ENCODE assay signal across 13 mouse cellular contexts in the genomic region with DNA sequence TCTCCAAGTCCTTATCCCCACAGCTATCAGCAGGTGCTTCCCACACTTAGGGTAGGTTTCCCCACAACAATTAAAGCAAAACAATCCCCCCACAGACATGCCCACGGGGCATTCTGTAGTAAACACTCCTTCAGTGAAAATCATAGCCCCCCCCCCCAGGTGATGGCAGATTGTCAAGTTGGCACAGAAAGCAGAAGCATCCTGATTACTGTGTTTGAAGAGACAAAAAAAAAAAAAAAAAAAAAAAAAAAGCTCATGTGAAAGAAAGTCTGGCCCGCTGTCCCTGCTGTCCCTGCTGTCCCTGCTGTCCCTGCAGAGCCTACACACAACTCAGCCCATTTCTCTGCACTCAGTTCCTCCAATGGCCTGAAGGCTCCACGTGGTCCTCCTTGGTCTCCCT. TPM values are rescaled to one million over a fixed set of nuclear protein-coding genes. Genes with fewer than 3 reads are reported as not detected.
"Had no signal": no experiment of that assay in that cellular context is flagged by ENCODE, and none has a peak within 500 bp of the region (broad histone marks: within the 10 kb centered on the region; RNA-seq: fewer than 3 reads in every experiment).

No protein-coding gene starts in this region.

- DNase-seq: lung, adult 18-20 months; lung, embryonic 14.5 days; lung, postnatal 10 days; lung, postnatal 4 days; midbrain, embryonic 14.5 days; retina, postnatal 1 day; right cerebral cortex, adult 18-20 months; spleen, adult 18-20 months; thymus, adult 18-20 months; thymus, postnatal 25 days; thymus, postnatal 4 days had no signal

RNA-seq across cellular contexts. Expression of a gene that starts 1.7 kb away (rescaled TPM):
- total RNA-seq: megakaryocyte, adult 5-6 weeks; megakaryocyte-erythroid progenitor cell, adult 5-6 weeks had no signal

RNA-seq across cellular contexts. Expression of a gene that starts 31.8 kb away (rescaled TPM):
- total RNA-seq: megakaryocyte, adult 5-6 weeks; megakaryocyte-erythroid progenitor cell, adult 5-6 weeks had no signal
